Mouse (Mus musculus): ENCODE measurements around the gene Hist1h4f.

DNA sequence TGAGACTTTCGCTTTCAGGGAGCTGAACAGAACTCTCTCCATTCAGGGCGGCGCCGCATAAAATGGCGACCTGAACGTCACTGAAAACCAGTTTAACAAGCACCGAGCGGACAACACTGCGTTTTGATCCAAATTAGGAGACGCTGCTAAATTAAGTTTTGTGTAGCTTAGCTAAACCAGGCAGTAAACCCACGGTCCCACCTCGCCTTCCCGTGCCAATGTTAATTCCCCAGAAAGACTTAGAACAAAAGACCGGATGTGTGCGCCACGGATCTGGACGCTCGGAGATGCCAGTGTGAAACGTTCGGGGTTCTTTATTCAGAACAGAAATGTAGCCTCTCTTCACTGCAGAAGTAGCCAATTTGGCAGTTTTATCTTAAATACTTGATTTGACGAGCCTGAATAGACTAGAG is 33.6 kb upstream of the Hist1h4f start:
- no peak for TF ChIP-seq POLR2A (IDR thresholded peaks at IDR 0.05; ENCODE audit: borderline replicate concordance, low read depth, low read length)
- no peak for TF ChIP-seq CTCF (IDR thresholded peaks at IDR 0.05; ENCODE audit: low read depth, low read length)

Measured in bone marrow macrophage, adult 2 months (primary cell).